Mouse (Mus musculus): ENCODE results near the gene Ttll8. TPM values are rescaled to one million over a fixed set of nuclear protein-coding genes. Genes with fewer than 3 reads are reported as not detected.
A peak's percentile ranks its signal among the peaks of the same experiment; 100 is the strongest.

Gene Ttll8
- polyA plus RNA-seq, 1 experiment from 2014 or later: not detected

- Histone ChIP-seq H3K9me3 (ENCODE audit: control insufficient read depth, low read length) (no peaks in the 10 kb centered on the region), H3K4me3 (ENCODE audit: low read depth, low read length) (no peak overlapping the region), H3K4me1 (ENCODE audit: control insufficient read depth, insufficient read depth, low read length) (0 out of 2 replicates have a peak, but pooled peaks cover 6% of the 10 kb centered on the region), H3K27ac (replicated peaks; ENCODE audit: low read depth, low read length) (no peak overlapping the region), H3K4me2 (ENCODE audit: low read depth, severe bottlenecking) (no peak overlapping the region), H3K27me3 (ENCODE audit: control insufficient read depth, insufficient read depth, low read length) (no peaks in the 10 kb centered on the region), H3K9ac (ENCODE audit: low read length) (no peak overlapping the region), H3K36me3 (ENCODE audit: control insufficient read depth, insufficient read depth, low read length) (no peaks in the 10 kb centered on the region)
- WGBS: 69% methylated on average over 3 of the region's 3 CpGs
- DNase-seq (ENCODE audit: low spot score): no peak
- ATAC-seq (ENCODE audit: insufficient number of reproducible peaks, low FRiP score, low TSS enrichment, low read depth): no peak
These were observed 103.1 kb downstream of the Ttll8 start for GRCm38 (mm10) chr15:88851076-88851475.

GRCm38 (mm10) chr15:88850146-88850826 lies 103.9 kb downstream of the Ttll8 start:
- Histone ChIP-seq H3K4me2 (ENCODE audit: low read depth, severe bottlenecking) (no peak overlapping the region), H3K36me3 (ENCODE audit: control insufficient read depth, insufficient read depth, low read length) (no peaks in the 10 kb centered on the region), H3K9ac (ENCODE audit: low read length) (no peak overlapping the region), H3K4me1 (ENCODE audit: control insufficient read depth, insufficient read depth, low read length) (0 out of 2 replicates have a peak, but pooled peaks cover 6% of the 10 kb centered on the region), H3K27me3 (ENCODE audit: control insufficient read depth, insufficient read depth, low read length) (no peaks in the 10 kb centered on the region), H3K4me3 (ENCODE audit: low read depth, low read length) (no peak overlapping the region), H3K27ac (replicated peaks; ENCODE audit: low read depth, low read length) (no peak overlapping the region), H3K9me3 (ENCODE audit: control insufficient read depth, low read length) (no peaks in the 10 kb centered on the region)
- no peak for DNase-seq (ENCODE audit: low spot score)
- no peak for ATAC-seq (ENCODE audit: insufficient number of reproducible peaks, low FRiP score, low TSS enrichment, low read depth)
- 70% methylated on average over 8 of the region's 10 CpGs for WGBS

- H3K4me2 ChIP-seq (ENCODE audit: low read depth, severe bottlenecking): no peak overlapping the region
- no peaks in the 10 kb centered on the region for H3K27me3 ChIP-seq (ENCODE audit: control insufficient read depth, insufficient read depth, low read length)
- H3K9me3 ChIP-seq (ENCODE audit: control insufficient read depth, low read length): no peaks in the 10 kb centered on the region
- H3K9ac ChIP-seq (ENCODE audit: low read length): no peak overlapping the region
- 95% methylated on average over 2 of the region's 2 CpGs for WGBS
- H3K27ac ChIP-seq (replicated peaks; ENCODE audit: low read depth, low read length): no peak overlapping the region
- H3K4me1 ChIP-seq (ENCODE audit: control insufficient read depth, insufficient read depth, low read length): 0 out of 2 replicates have a peak, but pooled peaks cover 6% of the 10 kb centered on the region
- H3K36me3 ChIP-seq (ENCODE audit: control insufficient read depth, insufficient read depth, low read length): no peaks in the 10 kb centered on the region
- H3K4me3 ChIP-seq (ENCODE audit: low read depth, low read length): no peak overlapping the region
- ATAC-seq (ENCODE audit: insufficient number of reproducible peaks, low FRiP score, low TSS enrichment, low read depth) (no peak), DNase-seq (ENCODE audit: low spot score) (no peak)
These were observed 104.6 kb downstream of the Ttll8 start for GRCm38 (mm10) chr15:88849621-88850020.

DNA sequence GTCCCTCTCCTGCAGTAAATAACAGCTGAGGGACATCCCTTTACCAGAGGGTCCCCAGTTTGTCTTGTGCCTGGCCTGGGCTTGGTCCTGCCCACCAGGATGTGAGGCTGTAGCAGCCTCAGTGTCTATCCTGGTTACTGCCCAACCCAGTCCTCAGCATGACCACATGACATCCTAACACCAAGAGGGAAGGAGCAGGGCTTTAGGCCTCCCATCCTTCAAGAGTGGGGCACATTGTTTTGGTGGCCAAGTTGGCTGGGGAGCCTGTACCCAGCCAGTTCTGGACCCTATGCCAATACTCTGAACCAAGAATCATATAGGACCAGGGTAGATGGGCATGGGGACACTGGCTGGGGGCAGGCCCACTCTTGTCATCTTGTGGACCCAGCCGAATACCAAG lies 105.6 kb downstream of the Ttll8 start:
- Histone ChIP-seq H3K27ac (replicated peaks; ENCODE audit: low read depth, low read length) (no peak overlapping the region), H3K4me3 (ENCODE audit: low read depth, low read length) (no peak overlapping the region), H3K4me1 (ENCODE audit: control insufficient read depth, insufficient read depth, low read length) (peaks cover 4% of the 10 kb centered on the region; the same call in 1 of the 2 replicates), H3K9ac (ENCODE audit: low read length) (no peak overlapping the region), H3K27me3 (ENCODE audit: control insufficient read depth, insufficient read depth, low read length) (no peaks in the 10 kb centered on the region), H3K4me2 (ENCODE audit: low read depth, severe bottlenecking) (no peak overlapping the region), H3K9me3 (ENCODE audit: control insufficient read depth, low read length) (no peaks in the 10 kb centered on the region), H3K36me3 (ENCODE audit: control insufficient read depth, insufficient read depth, low read length) (no peaks in the 10 kb centered on the region)
- no peak for ATAC-seq (ENCODE audit: insufficient number of reproducible peaks, low FRiP score, low TSS enrichment, low read depth)
- WGBS: 97% methylated on average over 1 of the region's 1 CpGs
- no peak for DNase-seq (ENCODE audit: low spot score)

GRCm38 (mm10) chr15:88844966-88845365 lies 109.3 kb downstream of the Ttll8 start:
- ATAC-seq (ENCODE audit: insufficient number of reproducible peaks, low FRiP score, low TSS enrichment, low read depth) (no peak), DNase-seq (ENCODE audit: low spot score) (no peak)

DNA sequence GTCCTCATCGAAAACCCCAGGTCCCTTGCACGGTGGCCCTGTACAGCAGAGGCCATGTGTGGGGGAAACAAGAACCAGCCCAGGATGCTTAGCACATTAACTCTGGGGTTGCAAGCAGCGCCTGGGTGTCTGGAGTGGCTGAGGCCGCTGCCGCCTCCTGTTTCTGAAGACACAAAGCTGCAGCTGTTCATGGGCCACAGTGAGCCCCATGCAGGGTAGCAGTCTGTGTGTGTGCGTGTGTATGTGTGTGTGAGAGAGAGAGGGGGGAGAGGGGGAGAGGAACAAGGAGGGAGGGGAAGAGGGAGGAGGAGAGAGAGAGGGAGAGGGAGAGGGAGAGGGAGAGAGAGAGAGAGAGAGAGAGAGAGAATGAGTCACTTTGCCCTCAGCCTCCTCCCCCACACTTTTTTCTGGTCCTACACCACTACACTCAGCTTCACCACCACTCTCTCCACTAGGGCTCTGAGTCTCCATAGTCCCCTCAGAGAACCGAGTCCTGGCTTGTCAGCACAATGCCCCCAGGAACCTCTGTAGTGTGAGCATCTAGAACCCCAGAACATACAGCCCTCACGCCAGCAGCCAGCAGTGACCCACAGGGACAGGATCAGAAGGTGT lies 110.6 kb downstream of the Ttll8 start:
- ATAC-seq (ENCODE audit: insufficient number of reproducible peaks, low FRiP score, low TSS enrichment, low read depth): peak; percentile 61; the same call in 1 of the 2 replicates
- peak; percentile 68 for DNase-seq (ENCODE audit: low spot score)
- peak overlapping the region; percentile 30 for H3K27ac ChIP-seq (replicated peaks; ENCODE audit: low read depth, low read length)
- no peaks in the 10 kb centered on the region for H3K9me3 ChIP-seq (ENCODE audit: control insufficient read depth, low read length)
- H3K27me3 ChIP-seq (ENCODE audit: control insufficient read depth, insufficient read depth, low read length): no peaks in the 10 kb centered on the region
- H3K4me3 ChIP-seq (ENCODE audit: low read depth, low read length): no peak overlapping the region
- H3K4me2 ChIP-seq (ENCODE audit: low read depth, severe bottlenecking): no peak overlapping the region
- H3K9ac ChIP-seq (ENCODE audit: low read length): no peak overlapping the region
- H3K36me3 ChIP-seq (ENCODE audit: control insufficient read depth, insufficient read depth, low read length): no peaks in the 10 kb centered on the region
- H3K4me1 ChIP-seq (ENCODE audit: control insufficient read depth, insufficient read depth, low read length): peaks cover 21% of the 10 kb centered on the region
- 40% methylated on average over 7 of the region's 8 CpGs for WGBS

More at GRCm38 (mm10) chr15:88844966-88845365, 109.3 kb downstream of the Ttll8 start:
- Histone ChIP-seq H3K27me3 (ENCODE audit: control insufficient read depth, insufficient read depth, low read length) (no peaks in the 10 kb centered on the region), H3K4me3 (ENCODE audit: low read depth, low read length) (no peak overlapping the region), H3K36me3 (ENCODE audit: control insufficient read depth, insufficient read depth, low read length) (no peaks in the 10 kb centered on the region), H3K9ac (ENCODE audit: low read length) (no peak overlapping the region), H3K4me2 (ENCODE audit: low read depth, severe bottlenecking) (no peak overlapping the region), H3K9me3 (ENCODE audit: control insufficient read depth, low read length) (no peaks in the 10 kb centered on the region), H3K4me1 (ENCODE audit: control insufficient read depth, insufficient read depth, low read length) (peaks cover 7% of the 10 kb centered on the region), H3K27ac (replicated peaks; ENCODE audit: low read depth, low read length) (no peak overlapping the region)
- 87% methylated on average over 7 of the region's 7 CpGs for WGBS

DNA sequence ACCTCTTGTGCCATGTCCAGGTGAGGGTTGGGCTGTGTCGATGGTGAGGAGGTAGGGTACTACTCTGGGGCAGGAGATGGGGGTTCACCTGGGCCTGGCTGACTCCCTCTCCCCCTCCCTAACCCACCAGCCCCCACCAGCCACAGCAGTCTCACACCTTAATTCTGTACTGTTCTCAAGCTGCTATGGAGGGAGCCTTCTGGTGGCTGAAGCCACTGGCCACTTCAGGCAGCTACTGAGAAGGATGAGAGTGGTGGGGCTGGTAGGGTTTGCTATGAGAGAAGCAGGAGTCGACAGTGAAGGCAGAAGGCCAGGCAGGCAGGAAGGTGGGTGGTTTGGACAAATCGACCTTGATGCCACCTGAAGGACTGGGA lies 111.9 kb downstream of the Ttll8 start:
- ATAC-seq (ENCODE audit: insufficient number of reproducible peaks, low FRiP score, low TSS enrichment, low read depth) (no peak), DNase-seq (ENCODE audit: low spot score) (no peak)
- no peak overlapping the region for H3K4me2 ChIP-seq (ENCODE audit: low read depth, severe bottlenecking)
- no peak overlapping the region for H3K27ac ChIP-seq (replicated peaks; ENCODE audit: low read depth, low read length)
- no peak overlapping the region for H3K4me3 ChIP-seq (ENCODE audit: low read depth, low read length)
- no peaks in the 10 kb centered on the region for H3K27me3 ChIP-seq (ENCODE audit: control insufficient read depth, insufficient read depth, low read length)
- no peaks in the 10 kb centered on the region for H3K9me3 ChIP-seq (ENCODE audit: control insufficient read depth, low read length)
- no peak overlapping the region for H3K9ac ChIP-seq (ENCODE audit: low read length)
- H3K4me1 ChIP-seq (ENCODE audit: control insufficient read depth, insufficient read depth, low read length): peaks cover 27% of the 10 kb centered on the region
- no peaks in the 10 kb centered on the region for H3K36me3 ChIP-seq (ENCODE audit: control insufficient read depth, insufficient read depth, low read length)
- WGBS: 78% methylated on average over 3 of the region's 3 CpGs

DNA sequence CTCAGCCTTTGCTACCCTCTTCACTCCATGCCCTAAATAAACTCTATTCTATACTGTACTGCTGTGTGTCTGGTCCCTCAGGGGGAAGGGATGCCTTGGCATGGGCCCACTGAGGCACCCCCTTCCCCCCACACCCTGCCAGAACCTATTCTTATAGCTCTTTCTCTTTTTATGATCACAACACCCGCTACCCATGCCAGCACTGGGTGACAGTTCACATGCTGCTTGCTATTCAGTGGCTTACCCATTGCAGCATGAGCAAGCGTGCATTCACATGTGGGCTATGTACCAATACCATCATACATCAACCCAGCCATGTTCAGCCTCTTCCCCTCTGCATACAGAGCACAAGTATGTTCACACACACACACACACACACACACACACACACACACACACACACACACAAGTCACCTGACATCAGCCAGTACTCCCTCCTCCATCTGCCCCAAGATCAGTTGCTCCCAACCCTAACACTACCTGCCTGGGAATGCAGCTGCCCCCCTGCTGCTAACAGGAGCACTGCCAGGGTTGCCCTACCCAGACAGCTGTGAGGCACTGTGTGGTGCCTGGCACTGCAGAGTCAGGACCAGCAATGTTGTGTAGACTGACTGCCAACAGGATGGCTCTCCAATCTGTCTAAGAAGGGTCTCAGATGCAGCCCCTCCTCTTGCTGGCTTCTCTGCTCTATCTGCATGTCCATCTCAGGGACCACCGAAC lies 112.5 kb downstream of the Ttll8 start:
- WGBS: 87% methylated on average over 3 of the region's 3 CpGs
- no peaks in the 10 kb centered on the region for H3K9me3 ChIP-seq (ENCODE audit: control insufficient read depth, low read length)
- peaks cover 29% of the 10 kb centered on the region for H3K4me1 ChIP-seq (ENCODE audit: control insufficient read depth, insufficient read depth, low read length)
- no peak for DNase-seq (ENCODE audit: low spot score)
- no peak overlapping the region for H3K27ac ChIP-seq (replicated peaks; ENCODE audit: low read depth, low read length)
- no peak overlapping the region for H3K9ac ChIP-seq (ENCODE audit: low read length)
- no peaks in the 10 kb centered on the region for H3K27me3 ChIP-seq (ENCODE audit: control insufficient read depth, insufficient read depth, low read length)
- no peak for ATAC-seq (ENCODE audit: insufficient number of reproducible peaks, low FRiP score, low TSS enrichment, low read depth)
- no peak overlapping the region for H3K4me2 ChIP-seq (ENCODE audit: low read depth, severe bottlenecking)
- no peak overlapping the region for H3K4me3 ChIP-seq (ENCODE audit: low read depth, low read length)
- no peaks in the 10 kb centered on the region for H3K36me3 ChIP-seq (ENCODE audit: control insufficient read depth, insufficient read depth, low read length)

Measured in limb, embryonic 11.5 days (tissue).